Mouse (Mus musculus): ENCODE measurements around the gene Nt5dc3. TPM values are rescaled to one million over a fixed set of nuclear protein-coding genes. Genes with fewer than 3 reads are reported as not detected.

Nt5dc3 gene
- 0.99 and 1.2 TPM in 2 replicates for polyA plus RNA-seq (2015; fragmentation: Nextera tagmentation; extraction: Ambion mirVana)

GRCm38 (mm10) chr10:86778398-86779116 is at the start of gene Nt5dc3:
TSS of gene Nt5dc3 (plus strand) at chr10:86779005.
- H3K9me3 ChIP-seq (replicated peaks; ENCODE audit: low read length): no peaks in the 10 kb centered on the region
- ATAC-seq (replicated peaks; ENCODE audit: low FRiP score, low read depth): peak; percentile 97
- peaks cover 6% of the 10 kb centered on the region; the same call in 1 of the 2 replicates for H3K4me1 ChIP-seq (replicated peaks; ENCODE audit: insufficient read depth, low read length)
- H3K36me3 ChIP-seq (ENCODE audit: insufficient read depth, low read length): no peaks in the 10 kb centered on the region
- H3K27me3 ChIP-seq (ENCODE audit: insufficient read depth, low read length): no peaks in the 10 kb centered on the region
- no peak for TF ChIP-seq CTCF (IDR thresholded peaks at IDR 0.05; ENCODE audit: low read depth)
- peak within 1 kb of the TSS; percentile 99 for H3K4me2 ChIP-seq (ENCODE audit: low read length)
- DNase-seq (ENCODE audit: low spot score): peak; percentile 98
- H3K27ac ChIP-seq: peak within 1 kb of the TSS; percentile 78
- H3K4me3 ChIP-seq (replicated peaks; ENCODE audit: low read depth, low read length): peak within 1 kb of the TSS; percentile 65
- H3K9ac ChIP-seq (ENCODE audit: low read depth, low read length): peak within 1 kb of the TSS; percentile 73
- under 1% methylated on average over 44 of the region's 44 CpGs for WGBS

- H3K4me1 ChIP-seq (replicated peaks; ENCODE audit: insufficient read depth, low read length): peaks cover 8% of the 10 kb centered on the region; the same call in 1 of the 2 replicates
- peak; percentile 91 for DNase-seq (ENCODE audit: low spot score)
- no peaks in the 10 kb centered on the region for H3K36me3 ChIP-seq (ENCODE audit: insufficient read depth, low read length)
- WGBS: 14% methylated on average over 22 of the region's 22 CpGs
- no peak overlapping the region for H3K27ac ChIP-seq
- 0 out of 2 replicates have a peak, but pooled peaks have one; percentile 40 for ATAC-seq (replicated peaks; ENCODE audit: low FRiP score, low read depth)
- no peaks in the 10 kb centered on the region for H3K27me3 ChIP-seq (ENCODE audit: insufficient read depth, low read length)
- H3K9me3 ChIP-seq (replicated peaks; ENCODE audit: low read length): no peaks in the 10 kb centered on the region
- peak overlapping the region; percentile 86 for H3K4me2 ChIP-seq (ENCODE audit: low read length)
- H3K9ac ChIP-seq (ENCODE audit: low read depth, low read length): peak overlapping the region; percentile 65
- peak; percentile 90 for TF ChIP-seq CTCF (IDR thresholded peaks at IDR 0.05; ENCODE audit: low read depth)
- H3K4me3 ChIP-seq (replicated peaks; ENCODE audit: low read depth, low read length): peak overlapping the region; percentile 27
Observed at GRCm38 (mm10) chr10:86730823-86731499, 47.8 kb upstream of the Nt5dc3 start.

GRCm38 (mm10) chr10:86731500-86731863 is 47.3 kb upstream of the Nt5dc3 start:
- H3K27me3 ChIP-seq (ENCODE audit: insufficient read depth, low read length): no peaks in the 10 kb centered on the region
- H3K9me3 ChIP-seq (replicated peaks; ENCODE audit: low read length): no peaks in the 10 kb centered on the region
- H3K4me1 ChIP-seq (replicated peaks; ENCODE audit: insufficient read depth, low read length): peaks cover 8% of the 10 kb centered on the region; the same call in 1 of the 2 replicates
- WGBS: 68% methylated on average over 2 of the region's 2 CpGs
- no peak overlapping the region for H3K4me2 ChIP-seq (ENCODE audit: low read length)
- no peak overlapping the region for H3K27ac ChIP-seq
- no peak overlapping the region for H3K9ac ChIP-seq (ENCODE audit: low read depth, low read length)
- no peak for ATAC-seq (replicated peaks; ENCODE audit: low FRiP score, low read depth)
- DNase-seq (ENCODE audit: low spot score): no peak
- no peak for TF ChIP-seq CTCF (IDR thresholded peaks at IDR 0.05; ENCODE audit: low read depth)
- no peak overlapping the region for H3K4me3 ChIP-seq (replicated peaks; ENCODE audit: low read depth, low read length)
- no peaks in the 10 kb centered on the region for H3K36me3 ChIP-seq (ENCODE audit: insufficient read depth, low read length)

GRCm38 (mm10) chr10:86735036-86735435 is 43.8 kb upstream of the Nt5dc3 start:
- H3K27ac ChIP-seq: no peak overlapping the region
- H3K27me3 ChIP-seq (ENCODE audit: insufficient read depth, low read length): no peaks in the 10 kb centered on the region
- H3K4me1 ChIP-seq (replicated peaks; ENCODE audit: insufficient read depth, low read length): no peaks in the 10 kb centered on the region
- DNase-seq (ENCODE audit: low spot score): no peak
- TF ChIP-seq CTCF (IDR thresholded peaks at IDR 0.05; ENCODE audit: low read depth): peak; percentile 29; the same call in 1 of the 2 replicates
- 86% methylated on average over 4 of the region's 4 CpGs for WGBS
- no peak for ATAC-seq (replicated peaks; ENCODE audit: low FRiP score, low read depth)
- H3K9ac ChIP-seq (ENCODE audit: low read depth, low read length): no peak overlapping the region
- H3K9me3 ChIP-seq (replicated peaks; ENCODE audit: low read length): no peaks in the 10 kb centered on the region
- H3K4me2 ChIP-seq (ENCODE audit: low read length): no peak overlapping the region
- no peaks in the 10 kb centered on the region for H3K36me3 ChIP-seq (ENCODE audit: insufficient read depth, low read length)
- H3K4me3 ChIP-seq (replicated peaks; ENCODE audit: low read depth, low read length): no peak overlapping the region

- H3K9ac ChIP-seq (ENCODE audit: low read depth, low read length): no peak overlapping the region
- H3K36me3 ChIP-seq (ENCODE audit: insufficient read depth, low read length): no peaks in the 10 kb centered on the region
- TF ChIP-seq CTCF (IDR thresholded peaks at IDR 0.05; ENCODE audit: low read depth): no peak
- H3K27ac ChIP-seq: no peak overlapping the region
- WGBS: 51% methylated on average over 2 of the region's 2 CpGs
- H3K4me1 ChIP-seq (replicated peaks; ENCODE audit: insufficient read depth, low read length): no peaks in the 10 kb centered on the region
- H3K4me2 ChIP-seq (ENCODE audit: low read length): no peak overlapping the region
- H3K27me3 ChIP-seq (ENCODE audit: insufficient read depth, low read length): no peaks in the 10 kb centered on the region
- ATAC-seq (replicated peaks; ENCODE audit: low FRiP score, low read depth): no peak
- no peaks in the 10 kb centered on the region for H3K9me3 ChIP-seq (replicated peaks; ENCODE audit: low read length)
- no peak overlapping the region for H3K4me3 ChIP-seq (replicated peaks; ENCODE audit: low read depth, low read length)
- peak; percentile 15 for DNase-seq (ENCODE audit: low spot score)
Observed at GRCm38 (mm10) chr10:86742918-86743317, 35.9 kb upstream of the Nt5dc3 start.

- Histone ChIP-seq H3K4me1 (replicated peaks; ENCODE audit: insufficient read depth, low read length) (no peaks in the 10 kb centered on the region), H3K4me3 (replicated peaks; ENCODE audit: low read depth, low read length) (no peak overlapping the region), H3K4me2 (ENCODE audit: low read length) (no peak overlapping the region), H3K27ac (no peak overlapping the region), H3K36me3 (ENCODE audit: insufficient read depth, low read length) (no peaks in the 10 kb centered on the region), H3K27me3 (ENCODE audit: insufficient read depth, low read length) (no peaks in the 10 kb centered on the region), H3K9me3 (replicated peaks; ENCODE audit: low read length) (no peaks in the 10 kb centered on the region), H3K9ac (ENCODE audit: low read depth, low read length) (no peak overlapping the region)
- ATAC-seq (replicated peaks; ENCODE audit: low FRiP score, low read depth) (no peak), DNase-seq (ENCODE audit: low spot score) (no peak)
- TF ChIP-seq CTCF (IDR thresholded peaks at IDR 0.05; ENCODE audit: low read depth): no peak
- WGBS: 88% methylated on average over 7 of the region's 7 CpGs
Observed at GRCm38 (mm10) chr10:86744306-86744705, 34.5 kb upstream of the Nt5dc3 start.
